25 mouse cellular contexts compared by ENCODE assay signal in genomic region chr8:121843184-121843733, GRCm38 (mm10).
"Had no signal": no experiment of that assay in that cellular context is flagged by ENCODE, and none has a peak within 500 bp of the region (broad histone marks: within the 10 kb centered on the region; RNA-seq: fewer than 3 reads in every experiment).

No protein-coding gene starts in this region.

- H3K36me3 ChIP-seq: heart, embryonic 15.5 days; hindbrain, embryonic 13.5 days; hindbrain, embryonic 15.5 days; kidney, embryonic 15.5 days; limb, embryonic 12.5 days had no signal

- H3K9me3 ChIP-seq: heart, embryonic 13.5 days; heart, embryonic 15.5 days; hindbrain, embryonic 13.5 days; hindbrain, embryonic 15.5 days; kidney, embryonic 15.5 days; limb, embryonic 10.5 days; limb, embryonic 12.5 days; liver, embryonic 13.5 days; liver, embryonic 15.5 days had no signal

- DNase-seq: gastrocnemius, postnatal 14 days; gastrocnemius, postnatal 36 days; heart, adult 18-20 months; heart, postnatal 14 days; heart, postnatal 36 days; kidney, adult 11 months; kidney, adult 2 months; kidney, adult 9 months; kidney, postnatal 14 days; kidney, postnatal 36 days; layer of hippocampus, postnatal 36 days; liver; liver, embryonic 13.5 days had no signal

- H3K9ac ChIP-seq: heart, embryonic 13.5 days; heart, embryonic 15.5 days; hindbrain, embryonic 13.5 days; hindbrain, embryonic 15.5 days; kidney, embryonic 15.5 days; limb, embryonic 12.5 days; liver, embryonic 13.5 days; liver, embryonic 15.5 days had no signal

- H3K27ac ChIP-seq: heart, embryonic 13.5 days; heart, embryonic 15.5 days; hindbrain, embryonic 13.5 days; hindbrain, embryonic 15.5 days; hindbrain, postnatal 0 days; kidney, embryonic 15.5 days; kidney, postnatal 0 days; layer of hippocampus, adult 2 months; left cerebral cortex, adult 2 months; limb, embryonic 10.5 days; limb, embryonic 12.5 days; liver, embryonic 13.5 days; liver, embryonic 15.5 days had no signal

- H3K4me1 ChIP-seq: heart, embryonic 13.5 days; heart, embryonic 15.5 days; hindbrain, embryonic 13.5 days; hindbrain, embryonic 15.5 days; kidney, embryonic 15.5 days; limb, embryonic 10.5 days; limb, embryonic 12.5 days; liver, embryonic 13.5 days had no signal

- H3K27me3 ChIP-seq: heart, embryonic 15.5 days; hindbrain, embryonic 13.5 days; hindbrain, embryonic 15.5 days; kidney, embryonic 15.5 days; limb, embryonic 12.5 days; liver, embryonic 13.5 days had no signal

- H3K4me3 ChIP-seq: heart, embryonic 13.5 days; heart, embryonic 15.5 days; hindbrain, embryonic 13.5 days; hindbrain, embryonic 15.5 days; kidney, embryonic 15.5 days; layer of hippocampus, adult 2 months; left cerebral cortex, adult 2 months; limb, embryonic 10.5 days; limb, embryonic 12.5 days; liver, embryonic 13.5 days; liver, embryonic 15.5 days had no signal
